In genomic region chr14:30590918-30591317, GRCm38 (mm10) we compare ENCODE assay signal across 3 mouse cellular contexts.
"Had no signal": no experiment of that assay in that cellular context is flagged by ENCODE, and none has a peak within 500 bp of the region (broad histone marks: within the 10 kb centered on the region; RNA-seq: fewer than 3 reads in every experiment).

No protein-coding gene starts in this region.

- H3K27ac ChIP-seq: left cerebral cortex, adult 2 months; liver, embryonic 13.5 days had no signal

- H3K4me2 ChIP-seq: midbrain, embryonic 11.5 days had no signal

- H3K9me3 ChIP-seq: liver, embryonic 13.5 days had no signal

- H3K4me3 ChIP-seq: left cerebral cortex, adult 2 months; liver, embryonic 13.5 days had no signal

- H3K27me3 ChIP-seq: liver, embryonic 13.5 days had no signal

- H3K36me3 ChIP-seq: liver, embryonic 13.5 days had no signal

- H3K9ac ChIP-seq: liver, embryonic 13.5 days had no signal
